ENCODE assay signal across 15 mouse cellular contexts in the genomic region with DNA sequence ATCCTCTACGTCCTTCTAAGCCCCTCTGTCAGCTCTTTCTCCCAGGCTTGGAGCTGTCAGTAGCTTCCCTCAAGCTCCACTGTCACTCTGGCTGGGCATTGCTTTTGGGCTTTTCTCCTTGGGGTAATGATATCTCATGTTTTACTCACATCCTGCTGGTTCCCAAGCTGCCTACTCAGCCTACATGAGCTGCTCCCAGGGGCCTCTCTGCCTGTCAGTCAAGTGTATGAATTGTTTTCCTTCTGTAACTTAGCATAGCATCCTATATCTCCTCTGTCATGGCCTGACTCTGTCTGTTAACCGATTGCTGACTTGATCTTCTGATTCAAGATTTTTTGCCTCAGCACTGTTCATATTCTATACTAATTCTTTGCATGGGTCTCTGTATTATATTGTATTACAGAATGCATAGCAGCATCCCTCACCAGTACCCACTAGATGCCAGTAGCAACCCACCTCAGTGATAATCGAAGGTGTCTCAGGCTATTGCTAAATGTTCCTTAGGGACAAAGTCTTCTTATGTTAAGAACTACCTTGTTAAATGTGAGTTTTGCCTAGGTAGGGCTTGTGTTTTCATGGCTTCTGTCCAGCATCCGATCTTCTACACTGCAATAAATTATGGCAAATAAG.
DNase-seq lines count a peak whose midpoint lies in the region; ATAC-seq and TF ChIP-seq lines count a peak whose summit lies in the region.
"Had no signal": no experiment of that assay in that cellular context is flagged by ENCODE, and none has a peak within 500 bp of the region (broad histone marks: within the 10 kb centered on the region; RNA-seq: fewer than 3 reads in every experiment).

No protein-coding gene starts in this region.

- H3K27ac ChIP-seq in hindbrain, embryonic 16.5 days (ENCODE audit: low read depth, low read length) = no peak overlapping the region
- H3K27ac ChIP-seq in hindbrain, embryonic 14.5 days = no peak overlapping the region
- H3K27ac ChIP-seq in midbrain, embryonic 16.5 days (ENCODE audit: low read length) = no peak overlapping the region
- H3K27ac ChIP-seq in midbrain, embryonic 13.5 days = no peak overlapping the region
- H3K27ac ChIP-seq in stomach, postnatal 0 days (replicated peaks) = no peak overlapping the region
- H3K27ac ChIP-seq: kidney, embryonic 15.5 days; macrophage had no signal

- peak; percentile 36 for TF ChIP-seq CTCF in stomach, postnatal 0 days (IDR thresholded peaks at IDR 0.05; ENCODE audit: low read depth)

- TF ChIP-seq EP300 in stomach, postnatal 0 days (optimal IDR thresholded peaks at IDR 0.05) = no peak

- no peak overlapping the region for H3K4me3 ChIP-seq in hindbrain, embryonic 16.5 days (ENCODE audit: low read length)
- no peak overlapping the region for H3K4me3 ChIP-seq in hindbrain, embryonic 14.5 days (replicated peaks; ENCODE audit: low read length)
- H3K4me3 ChIP-seq in midbrain, embryonic 16.5 days (ENCODE audit: low read depth, low read length) = no peak overlapping the region
- no peak overlapping the region for H3K4me3 ChIP-seq in midbrain, embryonic 13.5 days (replicated peaks)
- no peak overlapping the region for H3K4me3 ChIP-seq in stomach, postnatal 0 days (ENCODE audit: low read depth, low read length)
- H3K4me3 ChIP-seq: kidney, embryonic 15.5 days had no signal

- H3K9ac ChIP-seq in hindbrain, embryonic 16.5 days (ENCODE audit: low read depth, low read length) = no peak overlapping the region; the same call in 1 of the 2 replicates
- H3K9ac ChIP-seq in hindbrain, embryonic 14.5 days = no peak overlapping the region
- no peak overlapping the region for H3K9ac ChIP-seq in midbrain, embryonic 16.5 days (ENCODE audit: low read depth, low read length)
- no peak overlapping the region for H3K9ac ChIP-seq in midbrain, embryonic 13.5 days (replicated peaks)
- no peak overlapping the region for H3K9ac ChIP-seq in stomach, postnatal 0 days (ENCODE audit: low read length)
- H3K9ac ChIP-seq: kidney, embryonic 15.5 days had no signal

- H3K9me3 ChIP-seq in hindbrain, embryonic 16.5 days (ENCODE audit: control insufficient read depth, low read length) = no peaks in the 10 kb centered on the region
- H3K9me3 ChIP-seq in hindbrain, embryonic 14.5 days (ENCODE audit: control insufficient read depth, low read length) = no peaks in the 10 kb centered on the region
- H3K9me3 ChIP-seq in midbrain, embryonic 16.5 days (replicated peaks; ENCODE audit: control insufficient read depth, low read length, poor library complexity, severe bottlenecking) = no peaks in the 10 kb centered on the region
- H3K9me3 ChIP-seq in midbrain, embryonic 13.5 days = no peaks in the 10 kb centered on the region
- H3K9me3 ChIP-seq in stomach, postnatal 0 days (ENCODE audit: control insufficient read depth, low read length) = no peaks in the 10 kb centered on the region
- H3K9me3 ChIP-seq: kidney, embryonic 15.5 days had no signal

- peak; percentile 17 for DNase-seq in embryo, embryonic 10.5 days (ENCODE audit: low spot score)
- no peak for DNase-seq in embryo, embryonic 9.5 days (ENCODE audit: extremely low spot score)
- DNase-seq in hindbrain, embryonic 14.5 days (ENCODE audit: low spot score) = no peak
- no peak for DNase-seq in stomach, postnatal 0 days (ENCODE audit: low spot score)
- DNase-seq: adrenal gland, postnatal 10 days; cerebellum, adult 9-10 months; gastrocnemius, postnatal 10 days; heart, postnatal 36 days had no signal

- H3K4me1 ChIP-seq in hindbrain, embryonic 16.5 days (ENCODE audit: control insufficient read depth, insufficient read depth, low read depth, low read length) = no peaks in the 10 kb centered on the region
- no peaks in the 10 kb centered on the region for H3K4me1 ChIP-seq in hindbrain, embryonic 14.5 days (replicated peaks; ENCODE audit: control insufficient read depth, insufficient read depth, low read length)
- no peaks in the 10 kb centered on the region for H3K4me1 ChIP-seq in midbrain, embryonic 16.5 days (ENCODE audit: control insufficient read depth, insufficient read depth, low read length)
- H3K4me1 ChIP-seq in midbrain, embryonic 13.5 days (replicated peaks) = peaks cover 3% of the 10 kb centered on the region; the same call in 1 of the 2 replicates
- H3K4me1 ChIP-seq in stomach, postnatal 0 days (replicated peaks; ENCODE audit: control insufficient read depth, insufficient read depth) = no peaks in the 10 kb centered on the region
- H3K4me1 ChIP-seq: kidney, embryonic 15.5 days had no signal

- no peaks in the 10 kb centered on the region for H3K27me3 ChIP-seq in hindbrain, embryonic 16.5 days (replicated peaks; ENCODE audit: control insufficient read depth, insufficient read depth, low read length)
- no peaks in the 10 kb centered on the region for H3K27me3 ChIP-seq in hindbrain, embryonic 14.5 days (ENCODE audit: control insufficient read depth, insufficient read depth, low read length)
- no peaks in the 10 kb centered on the region for H3K27me3 ChIP-seq in midbrain, embryonic 16.5 days (ENCODE audit: control insufficient read depth, insufficient read depth, low read depth, low read length)
- H3K27me3 ChIP-seq in midbrain, embryonic 13.5 days = no peaks in the 10 kb centered on the region
- no peaks in the 10 kb centered on the region for H3K27me3 ChIP-seq in stomach, postnatal 0 days (ENCODE audit: control insufficient read depth, insufficient read depth, low read length)
- H3K27me3 ChIP-seq: kidney, embryonic 15.5 days had no signal

- WGBS in hindbrain, embryonic 16.5 days = 82% methylated on average over 4 of the region's 4 CpGs
- WGBS in hindbrain, embryonic 14.5 days = 78% methylated on average over 4 of the region's 4 CpGs
- 78% methylated on average over 4 of the region's 4 CpGs for WGBS in midbrain, embryonic 16.5 days
- WGBS in midbrain, embryonic 13.5 days = 78% methylated on average over 4 of the region's 4 CpGs
- WGBS in stomach, postnatal 0 days = 61% methylated on average over 4 of the region's 4 CpGs

- ATAC-seq in hindbrain, embryonic 16.5 days = peak; percentile 67; the same call in 1 of the 2 replicates
- no peak for ATAC-seq in hindbrain, embryonic 14.5 days (ENCODE audit: low FRiP score)
- ATAC-seq in midbrain, embryonic 16.5 days = peak; percentile 72
- no peak for ATAC-seq in midbrain, embryonic 13.5 days
- no peak for ATAC-seq in stomach, postnatal 0 days (ENCODE audit: low FRiP score, low TSS enrichment)
- no peak for ATAC-seq in megakaryocyte-erythroid progenitor cell, adult 5-6 weeks (replicated peaks; ENCODE audit: low FRiP score, low TSS enrichment, poor library complexity, severe bottlenecking)
- ATAC-seq: inflammation-experienced regulatory T-cells, adult 6 months had no signal

- no peaks in the 10 kb centered on the region for H3K36me3 ChIP-seq in hindbrain, embryonic 16.5 days (ENCODE audit: control insufficient read depth, insufficient read depth, low read length)
- H3K36me3 ChIP-seq in hindbrain, embryonic 14.5 days (replicated peaks; ENCODE audit: control insufficient read depth, insufficient read depth) = no peaks in the 10 kb centered on the region
- H3K36me3 ChIP-seq in midbrain, embryonic 16.5 days (ENCODE audit: control insufficient read depth, insufficient read depth, low read length) = no peaks in the 10 kb centered on the region
- no peaks in the 10 kb centered on the region for H3K36me3 ChIP-seq in midbrain, embryonic 13.5 days
- no peaks in the 10 kb centered on the region for H3K36me3 ChIP-seq in stomach, postnatal 0 days (ENCODE audit: control insufficient read depth, insufficient read depth, low read length)
- H3K36me3 ChIP-seq: kidney, embryonic 15.5 days had no signal

- H3K4me2 ChIP-seq in hindbrain, embryonic 16.5 days (ENCODE audit: low read length) = no peak overlapping the region
- no peak overlapping the region for H3K4me2 ChIP-seq in hindbrain, embryonic 14.5 days (replicated peaks)
- H3K4me2 ChIP-seq in midbrain, embryonic 16.5 days (ENCODE audit: low read length) = no peak overlapping the region
- H3K4me2 ChIP-seq in midbrain, embryonic 13.5 days (replicated peaks) = no peak overlapping the region
- H3K4me2 ChIP-seq in stomach, postnatal 0 days (replicated peaks; ENCODE audit: low read depth) = no peak overlapping the region
- H3K4me2 ChIP-seq: kidney, embryonic 15.5 days had no signal

Comparison
In these comparisons a context has a peak if more than half of its experiments do, and no peak if none do; other contexts are left out.
1. ATAC-seq: peak in hindbrain, embryonic 16.5 days (single experiment) and midbrain, embryonic 16.5 days (single experiment); none in hindbrain, embryonic 14.5 days (single experiment), midbrain, embryonic 13.5 days (single experiment), stomach, postnatal 0 days (single experiment) and megakaryocyte-erythroid progenitor cell, adult 5-6 weeks (single experiment).